In genomic region chr6:148894888-148895772, GRCm38 (mm10) we compare ENCODE assay signal across 8 mouse cellular contexts. TPM values are rescaled to one million over a fixed set of nuclear protein-coding genes. Genes with fewer than 3 reads are reported as not detected.
DNase-seq lines count a peak whose midpoint lies in the region; ATAC-seq and TF ChIP-seq lines count a peak whose summit lies in the region.

No protein-coding gene starts in this region.

- TF ChIP-seq POLR2A in heart, adult 2 months (IDR thresholded peaks at IDR 0.05; ENCODE audit: insufficient read depth, low read depth, low read length): no peak

- no peaks in the 10 kb centered on the region for H3K27me3 ChIP-seq in heart, adult 2 months (ENCODE audit: control insufficient read depth, insufficient read depth, low read length)
- no peaks in the 10 kb centered on the region for H3K27me3 ChIP-seq in E14TG2a.4 (ENCODE audit: insufficient read depth, low read length)
- H3K27me3 ChIP-seq in embryonic facial prominence, embryonic 12.5 days: no peaks in the 10 kb centered on the region
- H3K27me3 ChIP-seq in hindbrain, embryonic 16.5 days (replicated peaks; ENCODE audit: control insufficient read depth, insufficient read depth, low read length): no peaks in the 10 kb centered on the region
- no peaks in the 10 kb centered on the region for H3K27me3 ChIP-seq in liver, postnatal 0 days (ENCODE audit: insufficient read depth, low read length)

- H3K36me3 ChIP-seq in heart, adult 2 months (ENCODE audit: control insufficient read depth, insufficient read depth, low read length): no peaks in the 10 kb centered on the region
- H3K36me3 ChIP-seq in E14TG2a.4 (ENCODE audit: insufficient read depth, low read length): peaks cover 6% of the 10 kb centered on the region; the same call in 1 of the 2 replicates
- H3K36me3 ChIP-seq in embryonic facial prominence, embryonic 12.5 days: no peaks in the 10 kb centered on the region
- no peaks in the 10 kb centered on the region for H3K36me3 ChIP-seq in hindbrain, embryonic 16.5 days (ENCODE audit: control insufficient read depth, insufficient read depth, low read length)
- no peaks in the 10 kb centered on the region for H3K36me3 ChIP-seq in liver, postnatal 0 days (replicated peaks; ENCODE audit: insufficient read depth, low read length)

- peak; percentile 6 for ATAC-seq in embryonic facial prominence, embryonic 12.5 days (ENCODE audit: insufficient number of reproducible peaks, insufficient read depth, low FRiP score, low TSS enrichment)
- no peak for ATAC-seq in hindbrain, embryonic 16.5 days
- no peak; the same call in 1 of the 2 replicates for ATAC-seq in liver, postnatal 0 days

- no peaks in the 10 kb centered on the region for H3K79me2 ChIP-seq in heart, adult 2 months (replicated peaks; ENCODE audit: control insufficient read depth, insufficient read depth, low read length)

- no peak for TF ChIP-seq CTCF in heart, adult 2 months (IDR thresholded peaks at IDR 0.05)
- no peak for TF ChIP-seq CTCF in E14TG2a.4 (conservative IDR thresholded peaks at IDR 0.05; ENCODE audit: low read length)
- TF ChIP-seq CTCF in liver, postnatal 0 days (IDR thresholded peaks at IDR 0.05; ENCODE audit: low read depth): no peak

- intact Hi-C loops in heart, adult 2 months (cut with DNase I): loop anchor here (2.0 to 5.0 kb wide), 2 partner anchors 64 to 683 kb away; partner anchors contain the start of genes Ergic2 and Ipo8
- intact Hi-C loops in heart, postnatal 36 days (cut with DNase I): loop anchor here (1.0 to 5.0 kb wide), 2 partner anchors 48 to 683 kb away; partner anchors contain the start of gene Ergic2

- peak overlapping the region; percentile 83 for H3K4me3 ChIP-seq in heart, adult 2 months
- peak overlapping the region; percentile 90 for H3K4me3 ChIP-seq in E14TG2a.4 (replicated peaks; ENCODE audit: low read length)
- H3K4me3 ChIP-seq in embryonic facial prominence, embryonic 12.5 days: peak overlapping the region; percentile 76
- H3K4me3 ChIP-seq in hindbrain, embryonic 16.5 days (ENCODE audit: low read length): peak overlapping the region; percentile 78
- H3K4me3 ChIP-seq in liver, postnatal 0 days (ENCODE audit: low read depth, low read length): peak overlapping the region; percentile 92

- DNase-seq in heart, adult 2 months: no peak
- no peak for DNase-seq in heart, postnatal 36 days
- DNase-seq in liver, postnatal 0 days: no peak
- DNase-seq in retina, embryonic 14.5 days (ENCODE audit: low spot score): peak; percentile 44
- no peak for DNase-seq in urinary bladder, adult 18-20 months (ENCODE audit: low spot score in 2 of 2)

- TF ChIP-seq EP300 in heart, adult 2 months (IDR thresholded peaks at IDR 0.05; ENCODE audit: insufficient read depth, low read depth, low read length): no peak
- TF ChIP-seq EP300 in liver, postnatal 0 days (IDR thresholded peaks at IDR 0.05; ENCODE audit: low read depth): no peak

- WGBS in heart, adult 2 months: 9% methylated on average over 18 of the region's 18 CpGs
- WGBS in embryonic facial prominence, embryonic 12.5 days: 13% methylated on average over 18 of the region's 18 CpGs
- 14% methylated on average over 18 of the region's 18 CpGs for WGBS in hindbrain, embryonic 16.5 days
- WGBS in liver, postnatal 0 days (ENCODE audit: insufficient replicate concordance): 11% methylated on average over 18 of the region's 18 CpGs

- H3K9me3 ChIP-seq in E14TG2a.4 (ENCODE audit: low read length): no peaks in the 10 kb centered on the region
- H3K9me3 ChIP-seq in embryonic facial prominence, embryonic 12.5 days: no peaks in the 10 kb centered on the region
- no peaks in the 10 kb centered on the region for H3K9me3 ChIP-seq in hindbrain, embryonic 16.5 days (ENCODE audit: control insufficient read depth, low read length)
- no peaks in the 10 kb centered on the region for H3K9me3 ChIP-seq in liver, postnatal 0 days (ENCODE audit: low read length)

- H3K4me2 ChIP-seq in embryonic facial prominence, embryonic 12.5 days (replicated peaks): peak overlapping the region; percentile 82
- H3K4me2 ChIP-seq in hindbrain, embryonic 16.5 days (ENCODE audit: low read length): peak overlapping the region; percentile 63
- peak overlapping the region; percentile 99 for H3K4me2 ChIP-seq in liver, postnatal 0 days (ENCODE audit: low read depth, low read length)

- peaks cover 5% of the 10 kb centered on the region for H3K4me1 ChIP-seq in heart, adult 2 months (ENCODE audit: control insufficient read depth, insufficient read depth, low read length)
- H3K4me1 ChIP-seq in E14TG2a.4 (replicated peaks; ENCODE audit: low read depth, low read length): peaks cover 22% of the 10 kb centered on the region
- H3K4me1 ChIP-seq in embryonic facial prominence, embryonic 12.5 days: peaks cover 7% of the 10 kb centered on the region
- peaks cover 6% of the 10 kb centered on the region for H3K4me1 ChIP-seq in hindbrain, embryonic 16.5 days (ENCODE audit: control insufficient read depth, insufficient read depth, low read depth, low read length)
- H3K4me1 ChIP-seq in liver, postnatal 0 days (ENCODE audit: insufficient read depth): no peaks in the 10 kb centered on the region

- H3K9ac ChIP-seq in heart, adult 2 months (ENCODE audit: low read depth, low read length): peak overlapping the region; percentile 71
- peak overlapping the region; percentile 72 for H3K9ac ChIP-seq in embryonic facial prominence, embryonic 12.5 days
- H3K9ac ChIP-seq in hindbrain, embryonic 16.5 days (ENCODE audit: low read depth, low read length): peak overlapping the region; percentile 83
- H3K9ac ChIP-seq in liver, postnatal 0 days (replicated peaks): peak overlapping the region; percentile 86

- H3K27ac ChIP-seq in heart, adult 2 months: peak overlapping the region; percentile 55
- H3K27ac ChIP-seq in embryonic facial prominence, embryonic 12.5 days: peak overlapping the region; percentile 87
- peak overlapping the region; percentile 75; the same call in 1 of the 2 replicates for H3K27ac ChIP-seq in hindbrain, embryonic 16.5 days (ENCODE audit: low read depth, low read length)
- H3K27ac ChIP-seq in liver, postnatal 0 days (ENCODE audit: low read depth): peak overlapping the region; percentile 58; the same call in 1 of the 2 replicates

RNA-seq across cellular contexts. Expression of gene Caprin2, which starts 0.9 kb away (rescaled TPM):
- total RNA-seq in heart, adult 2 months (2021): 1 to 10 TPM; 4.1 to 4.2 TPM
- 4.0 and 7.4 TPM in 2 replicates for polyA plus RNA-seq in heart, adult 2 months (2012; rRNA removed)
- 1 to 10 TPM; 4.6 to 5.3 TPM for total RNA-seq in heart, postnatal 36 days (2021)
- 21.0 and 21.2 TPM in 2 replicates for polyA plus RNA-seq in embryonic facial prominence, embryonic 12.5 days (2016; fragmentation: Nextera tagmentation; extraction: Ambion mirVana)
- 9.6 and 10.3 TPM in 2 replicates for polyA plus RNA-seq in hindbrain, embryonic 16.5 days (2015; fragmentation: Nextera tagmentation; extraction: Ambion mirVana)
- polyA plus RNA-seq in liver, postnatal 0 days (2015; fragmentation: Nextera tagmentation; extraction: Ambion mirVana): 2.6 and 2.7 TPM in 2 replicates

RNA-seq across cellular contexts. Expression of gene Sinhcaf, which starts 51.1 kb away (rescaled TPM):
- 1 to 10 TPM; 2.7 to 5.0 TPM for total RNA-seq in heart, adult 2 months (2021)
- 1.3 and 2.1 TPM in 2 replicates for polyA plus RNA-seq in heart, adult 2 months (2012; rRNA removed)
- total RNA-seq in heart, postnatal 36 days (2021): 1 to 10 TPM; 1.9 to 5.6 TPM
- 143 and 147 TPM in 2 replicates for polyA plus RNA-seq in embryonic facial prominence, embryonic 12.5 days (2016; fragmentation: Nextera tagmentation; extraction: Ambion mirVana)
- 31.2 and 38.7 TPM in 2 replicates for polyA plus RNA-seq in hindbrain, embryonic 16.5 days (2015; fragmentation: Nextera tagmentation; extraction: Ambion mirVana)
- 8.3 and 9.4 TPM in 2 replicates for polyA plus RNA-seq in liver, postnatal 0 days (2015; fragmentation: Nextera tagmentation; extraction: Ambion mirVana)
